Mouse (Mus musculus) frontal cortex, postnatal 10 days (tissue): ENCODE results near the gene Dmgdh.

Experiments used
- DNase-seq, 2 experiments: peaks; one replicate each; pipeline ENCODE4 v3.0.0; 2022; ENCODE audit warnings: low spot score in 2 of 2, mixed read lengths in 1 of 2

Gene Dmgdh

DNA sequence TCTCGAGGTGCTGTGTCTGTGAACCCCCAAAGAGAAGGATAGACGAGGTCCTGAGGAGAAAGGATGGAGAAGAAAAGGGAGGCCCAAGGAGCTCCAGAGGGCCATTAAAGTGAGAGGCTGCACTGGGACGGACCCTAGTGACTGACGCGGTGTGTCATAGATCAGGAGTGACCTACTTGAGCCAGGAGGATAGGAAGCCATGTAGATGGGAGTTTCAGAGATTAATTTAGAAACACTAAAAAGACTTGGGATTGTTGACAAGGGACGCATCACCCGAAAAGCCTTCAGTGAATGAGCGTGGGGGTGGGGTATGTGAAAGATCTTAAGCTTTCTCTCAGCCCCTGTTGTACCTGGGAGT is 98.0 kb downstream of the Dmgdh start:
- no peak for DNase-seq

DNA sequence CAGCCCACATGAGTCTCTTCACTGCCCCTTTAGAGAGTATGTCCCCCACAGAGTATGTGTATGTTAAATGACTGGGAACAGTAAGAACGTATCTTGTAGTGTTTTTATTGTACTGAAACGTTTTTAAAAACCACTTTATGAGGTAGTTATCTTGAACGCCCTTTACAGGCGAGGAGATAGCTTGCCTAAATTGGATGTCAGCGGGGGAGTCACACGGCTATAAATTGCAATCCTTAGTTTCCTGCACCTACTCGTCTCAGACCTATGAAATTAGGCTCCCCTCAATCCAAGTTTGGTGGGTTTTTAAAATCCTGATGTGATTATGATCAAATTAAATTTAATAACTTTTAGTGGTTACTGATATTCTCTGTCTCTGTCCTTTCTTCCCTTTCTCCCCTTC is 98.6 kb downstream of the Dmgdh start:
- no peak for DNase-seq

DNA sequence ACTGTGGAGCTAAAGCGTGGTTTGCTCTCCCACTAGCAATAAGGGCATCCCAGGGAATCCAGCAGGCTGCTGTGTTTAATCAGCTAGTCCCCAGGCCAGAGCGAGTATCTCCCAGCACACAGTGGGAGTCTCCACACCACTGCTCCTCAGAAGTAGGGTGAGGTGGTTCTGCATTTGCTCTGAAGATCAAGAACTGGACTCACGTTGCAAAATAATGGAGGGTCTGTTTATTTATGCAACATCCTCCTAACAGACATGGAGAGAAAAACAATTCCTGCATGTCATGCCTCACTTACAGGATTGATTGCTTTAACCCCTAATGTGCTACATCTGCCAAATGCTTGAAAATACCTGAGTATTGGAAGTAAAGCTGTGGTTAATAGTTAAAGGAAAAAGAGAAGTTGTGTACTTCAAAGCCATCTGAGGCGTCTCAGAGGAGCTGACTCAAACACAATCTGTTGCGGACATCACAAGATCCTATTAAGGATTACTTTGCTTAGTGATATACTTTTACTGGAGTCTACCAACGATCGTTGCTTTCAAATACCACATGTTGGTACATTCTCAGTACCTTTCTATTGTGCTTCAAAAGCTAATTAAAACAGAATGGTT is 99.6 kb downstream of the Dmgdh start:
- no peak for DNase-seq

DNA sequence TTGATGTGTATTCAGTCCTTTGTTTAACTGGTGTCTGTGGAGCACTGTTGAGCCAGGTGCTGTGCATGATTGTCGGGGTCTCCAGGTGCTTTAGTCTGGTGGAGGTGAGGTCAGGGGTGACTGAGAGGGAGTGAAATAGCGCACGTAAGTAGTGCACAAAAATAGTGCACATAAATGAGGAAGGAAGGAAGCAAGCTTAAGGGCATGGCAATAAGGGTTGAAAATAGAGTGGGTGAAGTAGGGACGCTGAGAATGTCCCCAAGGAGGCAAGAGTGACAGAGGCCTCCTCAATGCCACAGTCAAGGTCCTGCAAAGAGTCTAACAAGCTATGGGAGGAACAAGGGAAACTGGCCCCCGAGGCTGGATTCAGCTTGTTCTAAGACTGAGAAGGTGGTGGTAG is 108.6 kb downstream of the Dmgdh start:
- no peak for DNase-seq

DNA sequence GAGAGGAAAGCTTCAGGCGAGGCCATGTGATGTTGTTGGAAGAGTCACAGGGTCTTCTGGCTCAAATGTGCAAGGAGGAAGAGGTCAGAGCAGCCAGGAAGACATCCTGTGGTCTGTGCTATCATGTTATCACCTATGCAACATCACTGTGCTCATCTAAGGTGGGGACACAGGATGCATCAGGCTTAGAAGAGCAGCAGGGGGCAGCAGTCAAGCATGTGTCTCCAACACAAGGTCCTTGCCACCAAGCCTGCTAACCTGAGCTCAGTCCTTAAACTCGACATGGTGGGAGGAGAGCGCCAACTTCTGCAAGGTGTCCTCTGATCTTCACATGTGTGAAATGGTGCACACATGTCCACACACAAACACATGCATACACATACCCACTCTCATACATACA is 111.1 kb downstream of the Dmgdh start:
- DNase-seq: no peak

DNA sequence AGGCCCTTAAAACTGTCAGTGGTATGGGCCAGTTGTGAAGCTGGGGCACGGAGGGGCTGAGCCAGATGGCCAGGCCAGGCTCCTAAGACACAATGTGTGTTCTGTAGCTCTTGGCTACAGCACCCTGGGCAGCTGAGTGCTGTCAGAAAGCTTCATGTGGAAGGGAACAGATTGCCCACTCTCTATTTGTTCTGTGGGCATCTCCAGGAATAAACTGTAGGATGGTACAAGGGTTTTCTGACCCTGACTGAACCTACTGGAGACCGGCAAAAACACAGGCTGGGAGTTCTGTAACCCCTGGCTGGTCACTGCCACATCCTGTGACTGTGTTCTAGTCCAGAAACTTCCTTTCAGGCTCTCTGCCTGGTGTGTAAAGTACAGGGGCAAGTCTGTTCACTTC is 111.8 kb downstream of the Dmgdh start:
- no peak for DNase-seq

DNA sequence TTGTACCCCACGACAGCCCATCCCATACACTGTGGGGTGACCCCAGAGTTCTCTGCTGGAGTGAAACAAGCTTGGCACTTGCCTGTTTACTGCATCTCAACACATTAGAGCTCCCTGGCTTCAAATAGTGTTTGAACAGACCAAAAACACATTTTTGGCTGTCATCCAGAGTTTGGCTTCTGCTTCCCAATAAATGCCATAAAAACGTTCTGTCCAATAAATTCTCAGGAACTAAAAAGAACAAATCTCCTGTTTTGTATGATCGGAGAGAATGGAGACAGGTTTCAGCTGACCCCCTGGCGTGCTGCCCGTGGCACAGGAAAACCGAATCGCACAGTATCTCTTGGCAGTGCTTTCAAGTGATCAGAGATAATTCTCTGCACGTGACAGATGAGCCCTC is 113.4 kb downstream of the Dmgdh start:
- DNase-seq: no peak

DNA sequence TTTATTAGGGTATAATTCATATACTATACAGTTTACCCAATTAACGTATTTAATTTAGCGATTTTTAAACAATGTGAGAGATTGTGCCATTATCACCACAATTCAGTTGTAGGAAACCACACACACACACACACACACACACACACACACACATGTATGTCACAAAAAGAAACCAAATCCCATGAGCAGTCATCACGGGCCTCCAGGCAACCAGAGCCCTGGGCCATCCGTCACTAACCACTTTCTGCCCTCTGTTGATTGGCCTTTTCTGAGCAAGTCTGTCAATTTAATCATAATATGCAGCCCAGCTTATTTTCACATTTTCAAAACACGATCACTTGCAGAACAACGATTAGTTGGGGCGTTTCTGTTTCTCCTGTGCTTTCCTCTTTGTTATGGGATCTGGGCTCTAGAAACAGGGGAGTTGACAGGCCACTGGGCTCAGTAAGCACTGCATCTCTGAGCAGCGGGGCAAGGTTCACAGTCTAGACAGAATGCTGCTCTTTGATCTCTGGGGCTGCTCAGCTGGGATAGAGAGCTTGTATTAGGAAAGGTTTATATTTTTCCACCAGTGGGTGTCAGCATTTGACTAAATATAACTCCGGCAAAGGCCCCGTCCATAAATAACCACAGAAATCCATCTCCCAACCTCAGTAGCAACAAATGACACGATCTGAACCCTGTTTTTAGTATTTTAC is 118.9 kb downstream of the Dmgdh start:
- DNase-seq: no peak

DNA sequence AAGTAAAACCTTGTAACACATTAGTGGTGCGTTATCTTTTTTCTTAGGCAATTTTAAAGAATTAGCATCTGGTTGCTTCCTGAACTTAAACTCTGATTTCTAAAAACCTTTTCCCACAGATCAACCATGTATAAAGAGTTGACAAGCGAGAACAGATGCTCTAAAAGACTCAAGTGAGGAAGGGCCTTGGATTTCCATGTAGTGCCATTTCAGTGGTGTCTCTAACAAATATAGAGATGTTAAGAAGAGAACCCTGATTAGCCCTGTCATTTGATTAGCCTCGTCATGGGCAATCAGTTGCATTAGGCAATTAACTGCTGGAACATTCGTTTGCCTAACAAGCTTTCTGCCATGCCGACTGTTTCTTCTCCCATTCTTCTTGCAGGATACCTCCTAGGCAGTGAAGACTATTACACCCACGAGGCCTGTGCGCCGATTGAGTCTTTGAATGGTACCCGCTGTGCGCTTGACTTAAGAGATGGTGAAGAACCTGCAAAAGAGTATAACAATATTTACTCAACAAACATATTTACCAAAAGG is 119.5 kb downstream of the Dmgdh start:
- no peak for DNase-seq

DNA sequence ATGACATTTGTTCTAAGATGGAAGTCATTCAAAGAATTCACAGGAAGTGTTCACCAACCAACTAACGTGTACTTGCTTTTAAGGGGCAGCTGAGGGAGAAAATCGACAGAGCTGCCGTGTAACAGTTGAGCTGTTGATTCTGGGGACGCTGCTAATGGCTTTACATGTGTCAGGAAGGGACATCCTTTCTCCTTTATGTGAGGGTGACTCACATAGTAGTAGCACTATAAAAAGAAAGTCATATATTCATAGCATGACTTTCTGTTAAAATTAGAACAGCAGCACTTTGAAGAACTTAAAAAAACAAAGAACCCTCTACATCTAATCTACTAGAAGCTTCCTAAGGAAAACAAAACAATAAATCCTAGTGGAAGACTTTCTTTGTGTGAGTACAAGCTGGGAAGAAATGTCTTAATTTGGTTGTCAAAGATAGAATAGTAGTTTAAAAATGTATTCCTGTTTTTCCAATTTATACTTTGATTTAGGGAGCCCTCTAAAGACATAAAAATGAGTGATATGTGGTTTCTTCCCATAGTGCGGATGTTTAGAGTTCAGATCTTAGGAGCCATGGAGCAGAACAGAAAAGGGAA is 122.9 kb downstream of the Dmgdh start:
- DNase-seq: no peak
